Mouse (Mus musculus) layer of hippocampus, adult 18-20 months (tissue): Measurements from ENCODE around the gene Gm29735. TPM values are rescaled to one million over a fixed set of nuclear protein-coding genes. Genes with fewer than 3 reads are reported as not detected.
"Not testable (repeated sequence)": the region's sequence is repeated elsewhere in the genome, so short reads cannot be mapped to it uniquely, and the experiment has no call there.

Experiments used
- DNase-seq, 2 experiments: peaks; one replicate each; pipeline ENCODE4 v3.0.0; 2022; ENCODE audit warnings: low spot score in 2 of 2
- total RNA-seq, 2 experiments: library from RNA; stranded (reverse); gene quantifications; 2 replicates each; pipeline ENCODE4 v1.2.3; 2021

Gm29735 gene
- total RNA-seq, 2 experiments from 2014 or later = not detected

- no peak for DNase-seq
Observed at GRCm38 (mm10) chr7:142128843-142129242, 28.1 kb downstream of the Gm29735 start.

- not testable (repeated sequence) for DNase-seq
Observed at GRCm38 (mm10) chr7:142120629-142121028, 36.3 kb downstream of the Gm29735 start, which contains the start of gene Gm45618. Gene Gm45618 (minus strand): TSS chr7:142120729.

- peak in 1 of 2 experiments; percentile 19 for DNase-seq
Observed at GRCm38 (mm10) chr7:142119632-142120031, 37.3 kb downstream of the Gm29735 start.

Other genes with a start within 250 kb of the Gm29735 start
- gene Tollip, start 238.6 kb downstream of the Gm29735 start, total RNA-seq = 100 to 1,000 TPM; 118 to 120 TPM
- gene Brsk2, start 207.4 kb downstream of the Gm29735 start, total RNA-seq = 100 to 1,000 TPM; 166 to 180 TPM
- 10 to 100 TPM; 29.0 to 32.0 TPM for gene Mob2, start 96.0 kb downstream of the Gm29735 start, total RNA-seq
- gene Dusp8, start 61.3 kb downstream of the Gm29735 start, total RNA-seq = 100 to 1,000 TPM; 130 to 133 TPM
- not detected for gene Gm45618, start 36.4 kb downstream of the Gm29735 start, total RNA-seq
- gene Gm39115, start 21.1 kb downstream of the Gm29735 start, total RNA-seq = not detected
- gene Gm45337, start 12.5 kb downstream of the Gm29735 start, total RNA-seq = not detected
- gene Gm4553, start 8.6 kb upstream of the Gm29735 start, total RNA-seq = not detected
- gene Krtap5-2, start 18.9 kb upstream of the Gm29735 start, total RNA-seq = not detected
- not detected for gene Gm10153, start 33.3 kb upstream of the Gm29735 start, total RNA-seq
- not detected for gene Krtap5-3, start 44.3 kb upstream of the Gm29735 start, total RNA-seq
- gene Gm7579, start 54.7 kb upstream of the Gm29735 start, total RNA-seq = not detected
- gene Krtap5-5, start 72.9 kb upstream of the Gm29735 start, total RNA-seq = not detected
- gene Gm40460, start 84.0 kb upstream of the Gm29735 start, total RNA-seq = not detected
- not detected for gene Gm2431, start 101.2 kb upstream of the Gm29735 start, total RNA-seq
- not detected for gene Gm4559, start 117.2 kb upstream of the Gm29735 start, total RNA-seq
- not detected for gene Krtap5-1, start 140.0 kb upstream of the Gm29735 start, total RNA-seq
- not detected for gene Krtap5-4, start 146.4 kb upstream of the Gm29735 start, total RNA-seq
- 10 to 100 TPM; 36.8 to 37.1 TPM for gene Ifitm10, start 216.6 kb upstream of the Gm29735 start, total RNA-seq
- gene Gm49369, start 225.6 kb upstream of the Gm29735 start, total RNA-seq = 1 to 10 TPM in 1 of 2 experiments, under 1 TPM in 1; 0.94 to 6.7 TPM
- 100 to 1,000 TPM; 303 to 349 TPM for gene Ctsd, start 230.9 kb upstream of the Gm29735 start, total RNA-seq